Mouse (Mus musculus): Measurements from ENCODE around the gene Csf1. TPM values are rescaled to one million over a fixed set of nuclear protein-coding genes. Genes with fewer than 3 reads are reported as not detected.
A peak's percentile ranks its signal among the peaks of the same experiment; 100 is the strongest.

Gene Csf1
- total RNA-seq, 2 experiments from 2014 or later: 20.4 to 20.5 TPM

GRCm38 (mm10) chr3:107754632-107755031 lies 5.6 kb downstream of the Csf1 start:
- no peak overlapping the region for H3K27ac ChIP-seq
- DNase-seq (ENCODE audit: low spot score in 2 of 2): peak; percentile 60 to 72
- no peak overlapping the region for H3K4me3 ChIP-seq
- TF ChIP-seq CTCF (conservative IDR thresholded peaks at IDR 0.05): peak; percentile 99

DNA sequence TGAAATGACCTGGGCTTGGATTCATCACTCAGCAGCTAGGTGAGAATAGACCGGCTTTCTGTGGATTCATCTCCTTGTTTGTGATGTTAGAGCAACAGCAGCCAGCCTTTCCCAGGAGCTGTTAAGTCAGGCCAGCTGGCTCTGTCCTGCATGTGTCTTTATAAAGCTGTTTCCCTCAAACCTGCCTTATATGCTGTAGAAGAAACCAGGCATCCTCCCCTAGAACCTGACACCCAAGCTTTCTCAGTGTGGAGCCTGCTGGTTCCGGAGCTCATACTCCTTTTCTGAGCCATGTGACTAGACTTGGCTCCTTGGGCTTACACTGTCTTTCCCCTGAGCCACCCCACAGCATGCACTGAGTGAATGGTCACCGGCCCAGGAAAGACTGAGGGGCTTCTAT lies 8.7 kb downstream of the Csf1 start:
- no peak for DNase-seq (ENCODE audit: low spot score in 2 of 2)
- TF ChIP-seq CTCF (conservative IDR thresholded peaks at IDR 0.05): no peak
- Histone ChIP-seq H3K27ac (peak overlapping the region; percentile 0; the same call in 1 of the 2 replicates), H3K4me3 (no peak overlapping the region)

- TF ChIP-seq CTCF (conservative IDR thresholded peaks at IDR 0.05): no peak
- peak overlapping the region; percentile 0; the same call in 1 of the 2 replicates for H3K27ac ChIP-seq
- no peak for DNase-seq (ENCODE audit: low spot score in 2 of 2)
- H3K4me3 ChIP-seq: no peak overlapping the region
These were observed 9.3 kb downstream of the Csf1 start for GRCm38 (mm10) chr3:107750775-107751540.

DNA sequence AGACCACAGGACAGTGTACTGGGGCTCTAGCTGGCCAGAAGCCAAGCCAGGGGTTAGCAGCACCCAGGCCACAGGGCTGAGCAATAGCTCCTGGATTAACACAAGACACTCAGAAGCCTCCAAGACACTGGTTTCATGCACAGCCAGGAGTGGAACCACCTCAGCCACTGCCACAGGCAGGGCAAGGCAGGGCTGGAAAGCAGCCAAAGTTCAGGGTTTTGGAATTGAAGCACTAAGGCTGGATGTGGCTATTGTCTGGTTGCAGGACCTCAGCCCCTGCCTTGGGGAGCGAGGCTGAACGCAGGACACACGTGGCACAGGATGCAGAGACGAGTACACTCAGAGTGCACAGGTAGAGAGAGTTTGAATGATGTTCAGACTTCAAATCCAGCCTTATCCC lies 10.8 kb downstream of the Csf1 start:
- DNase-seq (ENCODE audit: low spot score in 2 of 2): no peak
- no peak for TF ChIP-seq CTCF (conservative IDR thresholded peaks at IDR 0.05)
- Histone ChIP-seq H3K4me3 (no peak overlapping the region), H3K27ac (no peak overlapping the region)

DNA sequence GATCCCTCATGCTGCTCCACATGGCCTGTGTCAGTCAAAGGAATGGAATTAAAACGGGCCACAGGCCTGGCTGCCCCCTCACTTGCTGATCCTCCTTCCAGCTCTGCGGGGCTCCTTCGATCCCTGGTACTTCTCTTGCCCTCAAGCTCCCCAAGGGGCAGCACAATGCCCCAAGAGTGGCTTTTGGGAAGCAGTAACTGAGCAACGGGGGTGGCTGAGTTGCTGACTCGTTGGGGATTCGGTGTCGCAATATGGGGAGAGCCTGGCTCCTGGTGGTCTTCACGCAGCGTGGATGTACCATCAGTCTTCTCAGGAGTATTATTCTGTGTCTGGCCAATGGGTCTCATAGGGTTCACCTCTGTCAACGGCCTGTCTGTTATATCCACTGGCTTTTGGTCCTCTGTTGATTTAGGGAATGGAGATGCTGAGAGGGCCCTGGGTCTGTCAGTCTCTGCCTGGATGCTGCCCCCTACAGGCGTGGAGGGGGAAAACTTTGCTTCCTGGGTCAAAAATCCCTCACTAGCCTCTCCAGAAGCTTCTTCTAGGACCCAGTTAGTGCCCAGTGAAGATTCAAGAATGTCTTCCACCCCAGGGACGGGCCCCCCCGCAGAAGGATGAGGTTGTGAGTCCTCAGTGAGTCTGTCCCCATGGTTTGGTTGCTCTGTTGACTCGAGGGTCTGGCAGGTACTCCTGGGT lies 11.9 kb downstream of the Csf1 start:
- H3K27ac ChIP-seq: no peak overlapping the region
- no peak for DNase-seq (ENCODE audit: low spot score in 2 of 2)
- no peak overlapping the region for H3K4me3 ChIP-seq
- TF ChIP-seq CTCF (conservative IDR thresholded peaks at IDR 0.05): peak; percentile 72

GRCm38 (mm10) chr3:107746026-107746425 lies 14.2 kb downstream of the Csf1 start:
- DNase-seq (ENCODE audit: low spot score in 2 of 2): no peak
- Histone ChIP-seq H3K27ac (no peak overlapping the region), H3K4me3 (no peak overlapping the region)
- no peak for TF ChIP-seq CTCF (conservative IDR thresholded peaks at IDR 0.05)

GRCm38 (mm10) chr3:107743650-107744049 lies 16.6 kb downstream of the Csf1 start:
- no peak for TF ChIP-seq CTCF (conservative IDR thresholded peaks at IDR 0.05)
- Histone ChIP-seq H3K27ac (peak overlapping the region; percentile 36; the same call in 1 of the 2 replicates), H3K4me3 (no peak overlapping the region)
- no peak for DNase-seq (ENCODE audit: low spot score in 2 of 2)

DNA sequence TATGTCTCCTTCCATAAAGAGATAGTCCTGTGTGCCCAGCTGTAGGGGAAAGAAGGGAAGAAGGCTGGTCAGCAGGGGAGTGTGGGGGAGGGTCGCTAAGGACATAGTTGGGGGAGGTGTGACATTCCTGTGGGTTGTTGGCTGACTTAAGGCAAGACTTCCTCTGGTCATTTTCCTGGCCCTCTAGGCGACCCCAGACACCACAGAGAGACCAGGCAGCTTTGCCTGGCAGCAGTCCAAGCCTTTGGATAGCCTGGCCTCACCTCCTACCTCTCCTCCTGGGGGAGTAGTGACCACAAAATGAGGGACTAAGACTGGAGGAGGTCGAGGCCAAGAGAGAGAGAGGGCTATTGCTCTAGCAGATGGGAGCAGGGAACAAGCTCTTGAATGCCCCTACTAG lies 17.2 kb downstream of the Csf1 start:
- no peak overlapping the region for H3K4me3 ChIP-seq
- H3K27ac ChIP-seq: peak overlapping the region; percentile 36; the same call in 1 of the 2 replicates
- no peak for DNase-seq (ENCODE audit: low spot score in 2 of 2)
- TF ChIP-seq CTCF (conservative IDR thresholded peaks at IDR 0.05): no peak

- peak overlapping the region; percentile 81; the same call in 1 of the 2 replicates for H3K27ac ChIP-seq
- no peak for DNase-seq (ENCODE audit: low spot score in 2 of 2)
- TF ChIP-seq CTCF (conservative IDR thresholded peaks at IDR 0.05): no peak
- H3K4me3 ChIP-seq: no peak overlapping the region
These were observed 18.1 kb downstream of the Csf1 start for GRCm38 (mm10) chr3:107742071-107742710.

GRCm38 (mm10) chr3:107741387-107741786 lies 18.9 kb downstream of the Csf1 start:
- H3K4me3 ChIP-seq: no peak overlapping the region
- no peak for TF ChIP-seq CTCF (conservative IDR thresholded peaks at IDR 0.05)
- peak overlapping the region; percentile 81 for H3K27ac ChIP-seq
- no peak for DNase-seq (ENCODE audit: low spot score in 2 of 2)

DNA sequence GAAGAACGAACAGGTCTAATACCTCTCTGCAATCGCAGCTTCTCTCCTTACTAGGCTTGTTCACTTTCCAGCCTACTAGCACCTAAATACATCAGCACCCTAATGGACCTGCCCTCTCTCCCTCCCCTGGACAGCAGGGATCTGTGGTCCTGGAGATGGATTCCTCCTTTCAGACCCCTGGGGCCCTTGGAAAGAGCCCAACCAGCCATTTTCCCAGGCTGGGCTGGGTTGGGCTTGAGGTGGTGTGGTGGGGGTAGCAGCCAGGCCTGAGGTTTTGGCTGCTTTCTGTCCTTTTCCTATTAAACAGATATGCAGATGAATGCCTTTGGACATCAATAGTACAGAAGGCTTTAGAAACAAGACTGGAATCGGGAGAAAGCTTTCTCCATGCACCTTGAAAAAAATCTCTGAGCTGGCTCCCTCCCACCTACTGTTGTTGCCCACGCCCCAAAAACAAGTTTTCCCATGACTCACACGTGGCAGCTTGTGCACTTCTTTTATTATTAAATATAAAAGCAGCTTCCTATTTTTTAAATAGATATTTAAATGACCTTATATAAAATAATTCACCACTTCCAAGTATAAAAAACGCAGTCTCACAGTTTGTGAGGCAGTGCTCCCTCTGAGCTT lies 19.6 kb downstream of the Csf1 start:
- peak in 1 of 2 experiments; percentile 36 for DNase-seq (ENCODE audit: low spot score in 2 of 2)
- Histone ChIP-seq H3K4me3 (no peak overlapping the region), H3K27ac (peak overlapping the region; percentile 81)
- no peak for TF ChIP-seq CTCF (conservative IDR thresholded peaks at IDR 0.05)

DNA sequence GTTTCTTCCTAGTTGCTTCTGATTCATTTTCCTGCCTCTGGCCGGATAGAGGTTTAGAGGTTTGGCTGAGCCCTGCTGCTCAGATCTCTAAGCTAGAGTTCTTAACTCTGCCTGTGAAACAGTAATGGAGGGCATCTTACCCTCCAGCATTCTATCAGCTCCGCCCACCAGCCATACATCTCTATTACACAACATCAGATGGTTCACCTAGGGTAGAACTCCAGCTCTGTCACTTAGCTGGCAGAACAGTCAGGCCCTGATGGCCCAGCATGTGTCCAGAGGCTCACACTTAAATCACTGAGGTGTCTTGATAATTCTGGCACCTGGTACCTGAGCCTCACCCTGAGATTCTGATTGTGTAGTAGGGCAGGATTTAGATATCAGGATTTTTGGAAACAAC lies 20.3 kb downstream of the Csf1 start:
- no peak for TF ChIP-seq CTCF (conservative IDR thresholded peaks at IDR 0.05)
- DNase-seq (ENCODE audit: low spot score in 2 of 2): no peak
- Histone ChIP-seq H3K27ac (peak overlapping the region; percentile 81; the same call in 1 of the 2 replicates), H3K4me3 (no peak overlapping the region)

DNA sequence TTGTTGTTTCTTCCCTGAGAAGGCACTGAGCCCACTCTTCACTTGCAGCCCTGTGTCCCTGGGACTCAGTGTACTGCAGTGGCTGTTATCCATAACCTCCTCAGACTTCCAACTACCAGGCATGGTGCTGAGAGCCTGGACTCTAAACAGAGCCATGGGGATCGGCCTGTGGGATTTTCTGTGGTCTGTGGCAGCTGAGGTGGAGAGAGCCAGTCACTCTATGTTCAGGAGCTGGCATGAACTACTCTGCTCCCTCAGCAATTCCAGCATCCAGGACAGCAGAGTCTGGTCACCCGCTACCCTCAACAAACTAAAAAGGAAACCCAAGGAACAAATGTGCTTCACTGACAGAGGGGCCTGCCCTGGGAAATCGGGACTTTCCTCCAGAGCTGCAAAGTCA lies 20.8 kb downstream of the Csf1 start:
- TF ChIP-seq CTCF (conservative IDR thresholded peaks at IDR 0.05): no peak
- DNase-seq (ENCODE audit: low spot score in 2 of 2): no peak
- H3K27ac ChIP-seq: peak overlapping the region; percentile 81; the same call in 1 of the 2 replicates
- no peak overlapping the region for H3K4me3 ChIP-seq
